Mouse (Mus musculus) cerebral cortex, adult 2 months (tissue): ENCODE data around the gene Pold2.

Experiments
- WGBS: fragments of 180-500 bp; shearing (Covaris S2); methylation state at CpG from one replicate; pipeline ENCODE4 v1.1.7; 2018; 5-methylcytosine and 5-hydroxymethylcytosine counted together

Pold2 gene

GRCm38 (mm10) chr11:5858723-5859122 is 19.4 kb downstream of the Pold2 start:
- 73% methylated on average over 1 of the region's 1 CpGs for WGBS

- WGBS, result 72% methylated on average over 8 of the region's 8 CpGs
Measured at GRCm38 (mm10) chr11:5856479-5857130, 21.5 kb downstream of the Pold2 start.

- 56% methylated on average over 7 of the region's 7 CpGs for WGBS
Measured at GRCm38 (mm10) chr11:5855902-5856301, 22.2 kb downstream of the Pold2 start.

GRCm38 (mm10) chr11:5852314-5852713 is 25.8 kb downstream of the Pold2 start:
- WGBS, result 40% methylated on average over 1 of the region's 1 CpGs

- WGBS, result 70% methylated on average over 4 of the region's 4 CpGs
Measured at GRCm38 (mm10) chr11:5851021-5851736, 26.9 kb downstream of the Pold2 start.

- 42% methylated on average over 5 of the region's 5 CpGs for WGBS
Measured at GRCm38 (mm10) chr11:5850452-5850851, 27.6 kb downstream of the Pold2 start.

- WGBS, result 44% methylated on average over 2 of the region's 2 CpGs
Measured at GRCm38 (mm10) chr11:5849316-5849715, 28.8 kb downstream of the Pold2 start.

- 12% methylated on average over 6 of the region's 6 CpGs for WGBS
Measured at GRCm38 (mm10) chr11:5848741-5849140, 29.4 kb downstream of the Pold2 start.

GRCm38 (mm10) chr11:5846639-5847345 is 31.3 kb downstream of the Pold2 start:
- WGBS, result 73% methylated on average over 7 of the region's 7 CpGs

- WGBS, result 89% methylated on average over 3 of the region's 3 CpGs
Measured at GRCm38 (mm10) chr11:5843131-5843530, 35.0 kb downstream of the Pold2 start.

- 58% methylated on average over 2 of the region's 2 CpGs for WGBS
Measured at GRCm38 (mm10) chr11:5841751-5842150, 36.3 kb downstream of the Pold2 start.

GRCm38 (mm10) chr11:5840346-5840745 is 37.7 kb downstream of the Pold2 start:
- WGBS, result 59% methylated on average over 7 of the region's 7 CpGs

- WGBS, result under 1% methylated on average over 63 of the region's 63 CpGs
Measured at GRCm38 (mm10) chr11:5837251-5838246, 40.5 kb downstream of the Pold2 start, which contains the start of gene Polm. Polm (minus strand) TSS chr11:5838016.

- 72% methylated on average over 1 of the region's 1 CpGs for WGBS
Measured at GRCm38 (mm10) chr11:5836126-5836525, 42.0 kb downstream of the Pold2 start.

- 65% methylated on average over 7 of the region's 7 CpGs for WGBS
Measured at GRCm38 (mm10) chr11:5835057-5835456, 43.0 kb downstream of the Pold2 start.

- 93% methylated on average over 9 of the region's 9 CpGs for WGBS
Measured at GRCm38 (mm10) chr11:5834506-5834905, 43.6 kb downstream of the Pold2 start.

GRCm38 (mm10) chr11:5829327-5829726 is 48.8 kb downstream of the Pold2 start:
- 92% methylated on average over 12 of the region's 12 CpGs for WGBS

- WGBS, result 86% methylated on average over 11 of the region's 11 CpGs
Measured at GRCm38 (mm10) chr11:5828509-5829191, 49.4 kb downstream of the Pold2 start.

GRCm38 (mm10) chr11:5827931-5828330 is 50.2 kb downstream of the Pold2 start:
- 89% methylated on average over 5 of the region's 5 CpGs for WGBS
